Mouse (Mus musculus) CH12.LX (cell line): ENCODE results near the gene Il34. TPM values are rescaled to one million over a fixed set of nuclear protein-coding genes. Genes with fewer than 3 reads are reported as not detected.

Source experiments
- DNase-seq: peaks from one replicate; pipeline ENCODE4 v3.0.0-alpha.2; 2013; ENCODE audit errors: extremely low read depth
- H3K27ac ChIP-seq: 2 replicates; pipeline ENCODE4 v1.5.1; 2012; ENCODE audit warnings: low read depth, mild to moderate bottlenecking, control low read depth, moderate library complexity; ENCODE audit not compliant: insufficient read depth
- H3K27me3 ChIP-seq: replicated peaks from 2 replicates; pipeline ENCODE3; 2012; ENCODE audit warnings: inconsistent platforms
- H3K36me3 ChIP-seq, 2 experiments: replicated peaks in 1 of 2; 2 replicates each; pipeline versions ENCODE3 to v1.6.1; 2012; ENCODE audit warnings: inconsistent platforms in 1 of 2, low read length in 1 of 2, mild to moderate bottlenecking in 1 of 2, mixed read lengths in 1 of 2, moderate library complexity in 1 of 2; ENCODE audit not compliant: control insufficient read depth in 1 of 2, insufficient read depth in 1 of 2
- H3K4me1 ChIP-seq, 2 experiments: 2 replicates each; pipeline ENCODE4 v1.6.1; 2012; ENCODE audit warnings: inconsistent platforms in 1 of 2, moderate library complexity in 1 of 2; ENCODE audit not compliant: insufficient read depth in 2 of 2, control insufficient read depth in 1 of 2
- H3K4me2 ChIP-seq: 2 replicates; pipeline ENCODE4 v1.6.1; 2012; ENCODE audit warnings: low read depth, mild to moderate bottlenecking, control low read depth; ENCODE audit not compliant: poor library complexity, insufficient read depth, severe bottlenecking
- H3K4me3 ChIP-seq, 3 experiments: fragments of 150-350 bp in 1 of 3; sonication (generic) in 1 of 3; replicated peaks in 1 of 3; 2 replicates each; pipeline versions ENCODE3 to v1.5.1; 2011 to 2012; ENCODE audit warnings: low read depth in 2 of 3, low read length in 2 of 3, mild to moderate bottlenecking in 2 of 3, moderate library complexity in 2 of 3, control low read depth in 1 of 3, improper control_type of control experiment in 1 of 3, inconsistent platforms in 1 of 3, mixed read lengths in 1 of 3; ENCODE audit not compliant: poor library complexity in 1 of 3
- H3K79me2 ChIP-seq: replicated peaks from 2 replicates; pipeline ENCODE4 v1.6.1; 2012; ENCODE audit warnings: mild to moderate bottlenecking, moderate library complexity; ENCODE audit not compliant: control insufficient read depth, poor library complexity, insufficient read depth, severe bottlenecking; ENCODE audit errors: extremely low read depth
- H3K9ac ChIP-seq: 2 replicates; pipeline ENCODE4 v1.6.1; 2012; ENCODE audit warnings: low read depth, mild to moderate bottlenecking, control low read depth, moderate library complexity; ENCODE audit not compliant: insufficient read depth
- H3K9me3 ChIP-seq: replicated peaks from 2 replicates; pipeline ENCODE3; 2012; ENCODE audit warnings: low read length, inconsistent platforms, mixed read lengths
- CHD1 ChIP-seq: IDR thresholded peaks from 2 replicates; pipeline ENCODE4 v1.6.1; 2012; ENCODE audit warnings: low read depth, low read length, improper control_type of control experiment, inconsistent platforms
- CHD2 ChIP-seq: IDR thresholded peaks from 2 replicates; pipeline ENCODE4 v1.6.1; 2011; ENCODE audit warnings: low read length, improper control_type of control experiment
- CTCF ChIP-seq, 2 experiments: IDR thresholded peaks in 1 of 2; conservative IDR thresholded peaks in 1 of 2; 2 replicates each; pipeline ENCODE4 v1.5.1; 2011 to 2012; ENCODE audit warnings: low read depth in 2 of 2, low read length in 2 of 2, improper control_type of control experiment in 1 of 2, inconsistent platforms in 1 of 2, mild to moderate bottlenecking in 1 of 2, moderate library complexity in 1 of 2
- E2F4 ChIP-seq: IDR thresholded peaks from 2 replicates; pipeline ENCODE4 v1.6.1; 2011; ENCODE audit warnings: low read depth, low read length, improper control_type of control experiment; ENCODE audit not compliant: insufficient replicate concordance
- ELF1 ChIP-seq: IDR thresholded peaks from 2 replicates; pipeline ENCODE4 v1.6.1; 2014; ENCODE audit warnings: low read depth, mild to moderate bottlenecking, inconsistent platforms, low read length, improper control_type of control experiment
- EP300 ChIP-seq: IDR thresholded peaks from 2 replicates; pipeline ENCODE4 v1.6.1; 2011; ENCODE audit warnings: low read length, improper control_type of control experiment
- GABPA ChIP-seq: IDR thresholded peaks from 2 replicates; pipeline ENCODE4 v1.6.1; 2012; ENCODE audit warnings: low read depth, low read length, improper control_type of control experiment, inconsistent platforms; ENCODE audit not compliant: insufficient replicate concordance
- IRF4 ChIP-seq: IDR thresholded peaks from 2 replicates; pipeline ENCODE4 v1.6.1; 2014; ENCODE audit warnings: low read depth, mild to moderate bottlenecking, inconsistent platforms, low read length, improper control_type of control experiment
- JUND ChIP-seq: conservative IDR thresholded peaks from 2 replicates; pipeline ENCODE4 v1.6.1; 2011; ENCODE audit warnings: low read depth, low read length, improper control_type of control experiment
- KAT2A ChIP-seq: IDR thresholded peaks from 2 replicates; pipeline ENCODE4 v1.6.1; 2012; ENCODE audit warnings: low read length, improper control_type of control experiment, inconsistent platforms; ENCODE audit not compliant: insufficient replicate concordance
- MAFK ChIP-seq: IDR thresholded peaks from 2 replicates; pipeline ENCODE4 v1.6.1; 2011; ENCODE audit warnings: low read length, improper control_type of control experiment; ENCODE audit not compliant: insufficient replicate concordance
- MEF2A ChIP-seq: IDR thresholded peaks from 2 replicates; pipeline ENCODE4 v1.6.1; 2014; ENCODE audit warnings: low read depth, mild to moderate bottlenecking, inconsistent platforms, low read length, improper control_type of control experiment, borderline replicate concordance
- MXI1 ChIP-seq: IDR thresholded peaks from 2 replicates; pipeline ENCODE4 v1.6.1; 2011; ENCODE audit warnings: mild to moderate bottlenecking, low read depth, low read length, improper control_type of control experiment
- MYC ChIP-seq: IDR thresholded peaks from 2 replicates; pipeline ENCODE4 v1.6.1; 2011; ENCODE audit warnings: low read depth, mild to moderate bottlenecking, improper control_type of control experiment, low read length
- NRF1 ChIP-seq: IDR thresholded peaks from 2 replicates; pipeline ENCODE4 v1.6.1; 2014; ENCODE audit warnings: low read depth, mild to moderate bottlenecking, inconsistent platforms, low read length, improper control_type of control experiment, moderate library complexity
- POLR2A ChIP-seq: IDR thresholded peaks from 2 replicates; pipeline ENCODE4 v1.6.1; 2011; ENCODE audit warnings: low read depth, mild to moderate bottlenecking, improper control_type of control experiment, low read length
- POLR2AphosphoS2 ChIP-seq: IDR thresholded peaks from 2 replicates; pipeline ENCODE4 v1.6.1; 2011; ENCODE audit warnings: low read depth, low read length, improper control_type of control experiment
- RAD21 ChIP-seq: IDR thresholded peaks from 2 replicates; pipeline ENCODE4 v1.6.1; 2011; ENCODE audit warnings: low read depth, mild to moderate bottlenecking, low read length, improper control_type of control experiment, moderate library complexity
- RCOR1 ChIP-seq: conservative IDR thresholded peaks from 2 replicates; pipeline ENCODE4 v1.6.1; 2012; ENCODE audit warnings: low read depth, mild to moderate bottlenecking, inconsistent platforms, low read length, improper control_type of control experiment
- SIN3A ChIP-seq: IDR thresholded peaks from 2 replicates; pipeline ENCODE4 v1.6.1; 2012; ENCODE audit warnings: low read length, improper control_type of control experiment, inconsistent platforms
- SMC3 ChIP-seq: IDR thresholded peaks from 2 replicates; pipeline ENCODE4 v1.6.1; 2011; ENCODE audit warnings: low read depth, low read length, improper control_type of control experiment
- UBTF ChIP-seq: IDR thresholded peaks from 2 replicates; pipeline ENCODE4 v1.6.1; 2012; ENCODE audit warnings: low read depth, mild to moderate bottlenecking, inconsistent platforms, low read length, improper control_type of control experiment, moderate library complexity
- USF1 ChIP-seq: IDR thresholded peaks from 2 replicates; pipeline ENCODE4 v1.6.1; 2014; ENCODE audit warnings: low read depth, mild to moderate bottlenecking, inconsistent platforms, low read length, improper control_type of control experiment
- USF2 ChIP-seq: conservative IDR thresholded peaks from 2 replicates; pipeline ENCODE4 v1.6.1; 2011; ENCODE audit warnings: low read depth, low read length, improper control_type of control experiment
- ZC3H11A ChIP-seq: IDR thresholded peaks from 2 replicates; pipeline ENCODE4 v1.6.1; 2012; ENCODE audit warnings: low read depth, mild to moderate bottlenecking, inconsistent platforms, low read length, improper control_type of control experiment
- ZMIZ1 ChIP-seq: IDR thresholded peaks from 2 replicates; pipeline ENCODE4 v1.6.1; 2012; ENCODE audit warnings: low read depth, mild to moderate bottlenecking, inconsistent platforms, low read length, improper control_type of control experiment
- ZNF384 ChIP-seq: IDR thresholded peaks from 2 replicates; pipeline ENCODE4 v1.6.1; 2012; ENCODE audit warnings: low read depth, low read length, improper control_type of control experiment, inconsistent platforms
- dilution Hi-C: fragments of 300-500 bp; cut with MboI; formaldehyde crosslinking; loops from 2 replicates; pipeline ENCODE4 v1.14.3; 2020; ENCODE audit warnings: low sequenced_read_pairs; ENCODE audit not compliant: extremely low pct_unique_long_range_greater_than_20kb, extremely low pct_ligation_motif_present
- in situ Hi-C: fragments of 300-500 bp; cut with MboI; formaldehyde crosslinking; loops from 3 replicates; pipeline ENCODE4 v1.14.3; 2019; ENCODE audit warnings: low sequenced_read_pairs, low pct_ligation_motif_present, low pct_unique_long_range_greater_than_20kb, mixed read lengths
- polyA plus RNA-seq: library from polyadenylated mRNA; unstranded; fragments of >175 nt; gene quantifications from 2 replicates; pipeline ENCODE4 v1.2.1, GENCODE M21; 2012; ENCODE audit warnings: low read depth; ENCODE audit not compliant: insufficient read length
- total RNA-seq, 2 experiments: library from RNA; depleted of rRNA; stranded (reverse); fragments of 300-350 nt in 1 of 2; fragments of >200 nt in 1 of 2; gene quantifications; 2 replicates each; pipeline ENCODE4 v1.2.3; 2012 to 2014

The Il34 gene
- total and polyA plus RNA-seq, 3 experiments: 0.21 TPM; not detected in 2

GRCm38 (mm10) chr8:110749500-110750170 is 56.1 kb downstream of the Il34 start:
- peaks cover 3 to 5% of the 10 kb centered on the region in 2 experiments for H3K4me1 ChIP-seq
- H3K9me3 ChIP-seq: no peaks in the 10 kb centered on the region
- in situ Hi-C loops (loop anchor here (10.0 kb wide), 1 partner anchor 95 kb away; the partner anchor contains the start of genes Cog4 and Sf3b3), dilution Hi-C loops (no loop called here)
- no peaks in the 10 kb centered on the region for H3K79me2 ChIP-seq
- H3K27me3 ChIP-seq: no peaks in the 10 kb centered on the region
- H3K9ac ChIP-seq: no peak overlapping the region
- no peak overlapping the region for H3K4me2 ChIP-seq
- H3K27ac ChIP-seq: no peak overlapping the region
- peak; percentile 67 for DNase-seq
- H3K36me3 ChIP-seq: no peaks in the 10 kb centered on the region
- no peak overlapping the region for H3K4me3 ChIP-seq
- TF ChIP-seq MXI1 (no peak), NRF1 (no peak), IRF4 (0 out of 2 replicates have a peak, but pooled peaks have one; percentile 9), MEF2A (no peak), CTCF (conservative IDR thresholded peaks at IDR 0.05 in 1 of 2, IDR thresholded peaks at IDR 0.05 in 1 of 2; ENCODE audit: low read depth in 2 of 2, low read length in 2 of 2) (peak; percentile 86 to 90), EP300 (no peak), ZNF384 (peak; percentile 71), JUND (0 out of 2 replicates have a peak, but pooled peaks have one; percentile 36), SIN3A (no peak), RAD21 (peak; percentile 97), ZC3H11A (peak; percentile 52), SMC3 (peak; percentile 75), ELF1 (no peak), ZMIZ1 (no peak)

- Histone ChIP-seq H3K36me3 (no peaks in the 10 kb centered on the region), H3K79me2 (no peaks in the 10 kb centered on the region), H3K4me1 (peaks cover 2 to 3% of the 10 kb centered on the region in 2 experiments; a peak in 3 of 4 replicates), H3K4me2 (no peak overlapping the region), H3K27ac (no peak overlapping the region), H3K9me3 (no peaks in the 10 kb centered on the region), H3K27me3 (no peaks in the 10 kb centered on the region), H3K4me3 (no peak overlapping the region), H3K9ac (no peak overlapping the region)
- DNase-seq: no peak
- dilution Hi-C loops: no loop called here
- TF ChIP-seq E2F4 (no peak), USF1 (no peak), POLR2A (no peak), RCOR1 (no peak), ZC3H11A (no peak), GABPA (no peak), UBTF (no peak), USF2 (no peak), KAT2A (no peak), EP300 (no peak), MYC (no peak), CHD2 (no peak), MAFK (no peak), POLR2AphosphoS2 (no peak), IRF4 (no peak), MXI1 (no peak), CHD1 (no peak), CTCF (conservative IDR thresholded peaks at IDR 0.05 in 1 of 2, IDR thresholded peaks at IDR 0.05 in 1 of 2; ENCODE audit: low read depth in 2 of 2, low read length in 2 of 2) (no peak), JUND (no peak)
- in situ Hi-C loops: no loop called here
These were observed 59.1 kb downstream of the Il34 start for GRCm38 (mm10) chr8:110746661-110747060.
